Mouse (Mus musculus) right cerebral cortex, adult 2 months (tissue): ENCODE results near the gene Igfl3.

Source experiments
- DNase-seq, 2 experiments: peaks; one replicate each; pipeline ENCODE4 v3.0.0; 2021 to 2022; ENCODE audit warnings: low spot score in 2 of 2

Gene Igfl3

GRCm38 (mm10) chr7:18176194-18176593 is at the start of gene Igfl3:
Gene Igfl3 (plus strand): TSS chr7:18176494.
- DNase-seq, result no peak

GRCm38 (mm10) chr7:18210938-18211337 is 34.6 kb downstream of the Igfl3 start:
- peak; percentile 1 to 13 for DNase-seq

DNA sequence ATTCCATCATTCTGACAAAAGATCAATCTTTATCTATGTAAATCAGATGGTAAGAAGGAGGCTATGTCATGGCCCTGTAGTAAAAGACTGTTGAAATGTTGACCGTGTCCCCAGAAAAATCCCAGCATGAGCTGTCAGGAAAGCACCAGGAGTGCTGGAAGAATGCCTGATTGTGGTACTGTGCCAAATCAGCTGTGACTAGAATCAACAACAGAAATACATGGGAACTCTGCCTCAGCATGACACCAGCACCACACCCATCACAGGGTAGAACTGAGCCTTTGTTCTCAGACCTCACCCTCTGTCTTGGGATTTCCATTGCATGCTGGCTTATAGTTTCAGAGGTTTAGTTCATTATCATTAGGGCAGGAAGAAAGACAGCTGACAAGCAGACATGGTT is 38.4 kb downstream of the Igfl3 start:
- no peak for DNase-seq
